Mouse (Mus musculus) adrenal gland, adult 8-10 months (tissue): Measurements from ENCODE around the gene Fam174b. TPM values are rescaled to one million over a fixed set of nuclear protein-coding genes. Genes with fewer than 3 reads are reported as not detected.

Experiments used
- DNase-seq: peaks from one replicate; pipeline ENCODE4 v3.0.0; 2022
- total RNA-seq, 4 experiments: library from RNA; stranded (reverse); gene quantifications; 2 replicates each; pipeline ENCODE4 v1.2.4; 2022

Fam174b gene
- total RNA-seq, 4 experiments from 2014 or later: 13.3 to 15.8 (median 14.3) TPM

GRCm38 (mm10) chr7:73749983-73750382, 9.9 kb downstream of the Fam174b start:
- no peak for DNase-seq

GRCm38 (mm10) chr7:73753598-73753997, 13.5 kb downstream of the Fam174b start:
- no peak for DNase-seq

- DNase-seq: no peak
These were observed 15.4 kb downstream of the Fam174b start for GRCm38 (mm10) chr7:73755377-73756110.

GRCm38 (mm10) chr7:73761691-73762189, 21.6 kb downstream of the Fam174b start:
- DNase-seq: no peak

GRCm38 (mm10) chr7:73764679-73765078, 24.6 kb downstream of the Fam174b start:
- no peak for DNase-seq

- no peak for DNase-seq
These were observed 25.2 kb downstream of the Fam174b start for GRCm38 (mm10) chr7:73765186-73765903.

- no peak for DNase-seq
These were observed 29.1 kb downstream of the Fam174b start for GRCm38 (mm10) chr7:73769224-73769623.

GRCm38 (mm10) chr7:73771384-73772274, 31.5 kb downstream of the Fam174b start:
- DNase-seq: no peak

GRCm38 (mm10) chr7:73772275-73772765, 32.2 kb downstream of the Fam174b start:
- DNase-seq: no peak

- no peak for DNase-seq
These were observed 34.7 kb downstream of the Fam174b start for GRCm38 (mm10) chr7:73774781-73775180.

GRCm38 (mm10) chr7:73777777-73778176, 37.7 kb downstream of the Fam174b start:
- DNase-seq: no peak

- DNase-seq: no peak
These were observed 44.8 kb downstream of the Fam174b start for GRCm38 (mm10) chr7:73784736-73785428.

GRCm38 (mm10) chr7:73785815-73786214, 45.7 kb downstream of the Fam174b start:
- DNase-seq: no peak

- no peak for DNase-seq
These were observed 47.4 kb downstream of the Fam174b start for GRCm38 (mm10) chr7:73787513-73787912.

GRCm38 (mm10) chr7:73791096-73791495, 51.0 kb downstream of the Fam174b start:
- no peak for DNase-seq

GRCm38 (mm10) chr7:73792155-73792554, 52.1 kb downstream of the Fam174b start:
- DNase-seq: no peak

- no peak for DNase-seq
These were observed 52.5 kb downstream of the Fam174b start for GRCm38 (mm10) chr7:73792641-73793040.

GRCm38 (mm10) chr7:73809261-73809660, 69.2 kb downstream of the Fam174b start:
- no peak for DNase-seq

GRCm38 (mm10) chr7:73811439-73811838, 71.3 kb downstream of the Fam174b start:
- DNase-seq: no peak

GRCm38 (mm10) chr7:73812176-73812575, 72.1 kb downstream of the Fam174b start:
- DNase-seq: no peak

- no peak for DNase-seq
These were observed 73.8 kb downstream of the Fam174b start for GRCm38 (mm10) chr7:73813887-73814286.

- no peak for DNase-seq
These were observed 74.4 kb downstream of the Fam174b start for GRCm38 (mm10) chr7:73814454-73814853.
